In genomic region chr2:128085481-128085880, GRCm38 (mm10) we compare ENCODE assay signal across 1 mouse cellular context.
TF ChIP-seq lines count a peak whose summit lies in the region.

No protein-coding gene starts in this region.

TF ChIP-seq in MEL, 35 proteins besides CTCF, POLR2A, EP300 and RAD21 (continued from another document):
- TF ChIP-seq USF2 (IDR thresholded peaks at IDR 0.05; ENCODE audit: borderline replicate concordance in 1 of 2, insufficient read depth in 1 of 2, low read depth in 1 of 2, low read length in 2 of 2) (no peak), TCF12 (IDR thresholded peaks at IDR 0.05; ENCODE audit: low read depth, low read length) (peak; percentile 98), RCOR1 (IDR thresholded peaks at IDR 0.05; ENCODE audit: low read depth, low read length) (peak; percentile 94), MAFK (IDR thresholded peaks at IDR 0.05; ENCODE audit: borderline replicate concordance, low read depth, low read length) (0 out of 2 replicates have a peak, but pooled peaks have one; percentile 60), MAZ (IDR thresholded peaks at IDR 0.05; ENCODE audit: low read depth, low read length) (no peak), MYB (IDR thresholded peaks at IDR 0.05; ENCODE audit: low read depth, low read length) (peak; percentile 31; the same call in 1 of the 2 replicates), USF1 (IDR thresholded peaks at IDR 0.05; ENCODE audit: low read depth, low read length) (no peak), MXI1 (IDR thresholded peaks at IDR 0.05; ENCODE audit: low read depth, low read length) (peak; percentile 33; the same call in 1 of the 2 replicates), TAL1 (IDR thresholded peaks at IDR 0.05; ENCODE audit: low read length) (peak; percentile 97), MAX (IDR thresholded peaks at IDR 0.05; ENCODE audit: low read length) (no peak), CHD1 (IDR thresholded peaks at IDR 0.05; ENCODE audit: low read depth, low read length) (no peak), CHD2 (IDR thresholded peaks at IDR 0.05; ENCODE audit: low read length) (no peak), ZKSCAN1 (IDR thresholded peaks at IDR 0.05; ENCODE audit: low read depth, low read length) (no peak), MYC (IDR thresholded peaks at IDR 0.05; ENCODE audit: low read depth, low read length) (peak; percentile 59; the same call in 1 of the 2 replicates), GATA1 (IDR thresholded peaks at IDR 0.05; ENCODE audit: low read depth, low read length) (peak; percentile 98), HCFC1 (IDR thresholded peaks at IDR 0.05; ENCODE audit: low read depth, low read length) (0 out of 2 replicates have a peak, but pooled peaks have one; percentile 22)
